Mouse (Mus musculus) heart, postnatal 0 days (tissue): ENCODE data around the gene Slc39a13. TPM values are rescaled to one million over a fixed set of nuclear protein-coding genes. Genes with fewer than 3 reads are reported as not detected.

ENCODE experiments used
- ATAC-seq: fragments of 200-750 bp; cut with Nextera tagmentation; 2 replicates; pipeline ENCODE4 v1.8.0; 2017; ENCODE audit warnings: low read depth, moderate number of reproducible peaks, moderate library complexity; ENCODE audit not compliant: insufficient read depth
- DNase-seq: peaks from one replicate; pipeline ENCODE4 v3.0.0-alpha.2; 2016; ENCODE audit warnings: low spot score
- H3K27ac ChIP-seq: fragments of 300-500 bp; sonication (generic); 2 replicates; pipeline ENCODE4 v1.5.1; 2014; ENCODE audit warnings: low read depth, mild to moderate bottlenecking
- H3K27me3 ChIP-seq: fragments of 300-500 bp; sonication (generic); 2 replicates; pipeline ENCODE4 v1.6.1; 2014; ENCODE audit warnings: low read length, mixed read lengths; ENCODE audit not compliant: control insufficient read depth, insufficient read depth
- H3K36me3 ChIP-seq: fragments of 300-500 bp; sonication (generic); replicated peaks from 2 replicates; pipeline ENCODE4 v1.6.1; 2014; ENCODE audit warnings: low read length, mixed read lengths; ENCODE audit not compliant: control insufficient read depth, insufficient read depth
- H3K4me1 ChIP-seq: fragments of 300-500 bp; sonication (generic); 2 replicates; pipeline ENCODE4 v1.6.1; 2014; ENCODE audit warnings: antibody characterized with exemption; ENCODE audit not compliant: control insufficient read depth, insufficient read depth
- H3K4me2 ChIP-seq: fragments of 300-500 bp; sonication (generic); 2 replicates; pipeline ENCODE4 v1.6.1; 2014; ENCODE audit warnings: low read depth, mild to moderate bottlenecking, low read length, moderate library complexity
- H3K4me3 ChIP-seq: fragments of 300-500 bp; sonication (generic); 2 replicates; pipeline ENCODE4 v1.5.1; 2014; ENCODE audit warnings: low read depth, low read length
- H3K9ac ChIP-seq: fragments of 300-500 bp; sonication (generic); replicated peaks from 2 replicates; pipeline ENCODE4 v1.6.1; 2014; ENCODE audit warnings: low read depth, low read length, mixed read lengths
- H3K9me3 ChIP-seq: fragments of 300-500 bp; sonication (generic); replicated peaks from 2 replicates; pipeline ENCODE4 v1.6.1; 2016; ENCODE audit warnings: low read length; ENCODE audit not compliant: control insufficient read depth
- CTCF ChIP-seq: IDR thresholded peaks from 2 replicates; pipeline ENCODE4 v1.5.1; 2016; ENCODE audit warnings: antibody characterized with exemption, control low read depth, low read depth
- EP300 ChIP-seq: IDR thresholded peaks from 2 replicates; pipeline ENCODE4 v1.6.1; 2016; ENCODE audit warnings: antibody characterized with exemption, low read depth
- WGBS: fragments of 180-500 bp; shearing (Covaris S2); extraction: QIAGEN DNeasy Blood & Tissue Kit; methylation state at CpG from one replicate; pipeline ENCODE4 v1.1.7; 2014; 5-methylcytosine and 5-hydroxymethylcytosine counted together
- polyA plus RNA-seq: library from polyadenylated mRNA; unstranded; fragments of >200 nt; fragmentation: Nextera tagmentation; extraction: Ambion mirVana; gene quantifications from 2 replicates; pipeline ENCODE4 v1.2.1, GENCODE M21; 2015
- total RNA-seq: library from RNA; depleted of rRNA; stranded (reverse); fragments of >200 nt; gene quantifications from 2 replicates; pipeline ENCODE4 v1.2.3, GENCODE M21; 2014; ENCODE audit warnings: low replicate concordance

Gene Slc39a13
- total and polyA plus RNA-seq, 2 experiments from 2014 or later, result 37.9 to 105 TPM

DNA sequence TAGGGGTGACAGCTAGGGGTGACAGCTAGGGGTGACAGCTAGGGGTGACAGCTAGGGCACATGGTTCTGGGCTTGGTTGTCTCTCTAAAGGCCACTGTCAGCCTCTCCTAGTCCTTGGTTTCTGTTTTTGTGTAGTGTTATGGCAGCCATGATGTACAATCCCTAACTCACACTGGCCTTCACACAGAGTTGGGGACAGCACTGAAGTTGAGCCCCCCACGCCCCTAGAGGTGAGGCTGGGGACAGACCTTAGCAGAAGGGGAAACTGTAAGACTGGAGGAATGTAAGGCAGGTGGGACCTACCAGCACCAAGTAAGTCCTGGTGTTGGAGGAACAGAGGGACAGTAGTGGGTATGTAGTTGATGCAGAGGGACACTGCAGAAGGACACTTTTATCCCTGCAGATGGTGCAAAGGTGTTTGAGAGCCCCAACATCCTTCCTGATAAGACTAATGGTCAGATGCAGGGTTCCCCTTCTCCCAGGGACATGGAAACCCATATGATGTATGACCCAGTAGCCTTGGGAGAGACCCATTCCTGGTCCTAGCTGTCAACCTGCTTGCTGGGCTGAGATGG is 13.2 kb upstream of the Slc39a13 start:
- Histone ChIP-seq H3K4me3 (no peak overlapping the region), H3K9me3 (no peaks in the 10 kb centered on the region), H3K9ac (no peak overlapping the region), H3K27ac (no peak overlapping the region), H3K36me3 (no peaks in the 10 kb centered on the region), H3K27me3 (no peaks in the 10 kb centered on the region), H3K4me1 (no peaks in the 10 kb centered on the region), H3K4me2 (no peak overlapping the region)
- TF ChIP-seq EP300 (no peak), CTCF (no peak)
- 50% methylated on average over 1 of the region's 1 CpGs for WGBS
- no peak for DNase-seq
- no peak for ATAC-seq

DNA sequence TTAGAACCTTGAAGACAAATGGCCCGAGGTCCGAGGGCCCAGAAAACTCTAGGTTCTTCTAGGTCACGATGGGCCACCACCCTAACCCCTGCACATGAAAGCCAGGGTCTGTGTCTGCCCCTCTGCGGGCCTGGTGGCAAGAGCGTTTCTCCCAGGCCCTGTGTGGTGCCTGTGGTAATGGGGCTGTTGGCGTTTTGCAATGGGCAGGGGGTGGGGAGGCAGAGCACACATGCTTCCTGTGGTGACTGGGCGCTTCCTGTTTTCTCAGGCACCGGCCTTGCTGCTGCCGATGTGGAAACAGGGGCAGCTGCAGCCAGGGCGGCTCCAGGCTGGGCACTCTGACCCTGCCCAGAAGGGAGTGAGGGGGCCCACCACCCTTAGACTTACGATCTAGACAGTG is 12.6 kb upstream of the Slc39a13 start:
- DNase-seq (no peak), ATAC-seq (peak; percentile 19; the same call in 1 of the 2 replicates)
- no peak overlapping the region for H3K27ac ChIP-seq
- H3K4me2 ChIP-seq, result peak overlapping the region; percentile 11; the same call in 1 of the 2 replicates
- no peak for TF ChIP-seq EP300
- TF ChIP-seq CTCF, result no peak
- no peak overlapping the region for H3K9ac ChIP-seq
- H3K36me3 ChIP-seq, result no peaks in the 10 kb centered on the region
- no peaks in the 10 kb centered on the region for H3K9me3 ChIP-seq
- no peaks in the 10 kb centered on the region for H3K4me1 ChIP-seq
- WGBS, result 59% methylated on average over 11 of the region's 11 CpGs
- H3K27me3 ChIP-seq, result no peaks in the 10 kb centered on the region
- no peak overlapping the region for H3K4me3 ChIP-seq

DNA sequence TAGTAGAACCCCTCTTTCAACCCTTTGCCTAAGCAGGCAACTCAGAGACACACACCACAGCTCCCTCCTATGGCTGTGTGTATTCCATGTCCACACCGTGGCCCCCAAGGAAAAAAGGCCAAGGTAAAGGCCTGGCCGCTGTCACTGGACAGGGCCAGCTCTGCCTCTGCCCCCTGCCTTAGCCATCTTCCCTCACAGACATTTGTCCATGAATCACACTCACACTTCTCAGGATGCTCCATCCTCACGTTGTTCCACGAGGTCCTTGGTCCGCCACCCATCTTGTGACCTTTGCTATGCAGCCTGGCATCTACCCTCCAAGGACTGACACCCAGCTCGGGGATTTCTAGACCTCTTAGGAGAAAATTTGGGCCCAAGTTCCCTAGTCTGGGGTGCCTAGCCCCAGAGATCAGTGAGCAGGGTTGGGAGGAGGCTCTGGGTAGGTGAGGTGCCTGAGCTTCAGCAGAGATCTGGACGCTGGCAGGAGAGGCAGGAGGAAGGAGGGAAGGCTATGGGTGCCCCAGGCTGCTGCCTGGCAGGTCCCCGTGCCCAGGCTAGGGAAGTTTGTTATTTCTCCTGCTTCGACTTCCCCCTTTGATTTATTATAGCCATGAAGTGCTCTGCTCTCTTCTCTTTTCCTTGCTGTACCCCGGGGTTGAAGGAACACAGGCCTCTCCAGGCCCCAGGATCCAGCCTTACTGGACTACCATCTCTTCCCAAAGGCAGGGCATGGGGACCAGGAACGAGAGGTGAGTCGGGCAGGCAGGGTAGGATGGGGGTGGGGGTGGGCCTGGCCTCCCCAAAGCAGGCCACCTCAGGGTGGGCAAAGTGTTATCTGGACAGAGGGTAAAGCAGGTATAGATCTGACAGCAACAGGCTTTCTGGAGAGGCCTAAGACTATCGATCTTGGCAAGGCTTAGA is 11.8 kb upstream of the Slc39a13 start, which contains the start of gene Spi1:
Gene Spi1 (plus strand): TSS at position 616 of the 921 bp plus-strand sequence.
- no peak within 1 kb of the TSS for H3K27ac ChIP-seq
- no peak for TF ChIP-seq EP300
- TF ChIP-seq CTCF, result no peak
- DNase-seq (no peak), ATAC-seq (no peak)
- WGBS, result 73% methylated on average over 13 of the region's 13 CpGs
- no peaks in the 10 kb centered on the region for H3K9me3 ChIP-seq
- no peak within 1 kb of the TSS for H3K4me3 ChIP-seq
- no peaks in the 10 kb centered on the region for H3K4me1 ChIP-seq
- H3K4me2 ChIP-seq, result peak within 1 kb of the TSS; percentile 11; the same call in 1 of the 2 replicates
- no peaks in the 10 kb centered on the region for H3K36me3 ChIP-seq
- no peaks in the 10 kb centered on the region for H3K27me3 ChIP-seq
- H3K9ac ChIP-seq, result no peak within 1 kb of the TSS; the same call in 1 of the 2 replicates

DNA sequence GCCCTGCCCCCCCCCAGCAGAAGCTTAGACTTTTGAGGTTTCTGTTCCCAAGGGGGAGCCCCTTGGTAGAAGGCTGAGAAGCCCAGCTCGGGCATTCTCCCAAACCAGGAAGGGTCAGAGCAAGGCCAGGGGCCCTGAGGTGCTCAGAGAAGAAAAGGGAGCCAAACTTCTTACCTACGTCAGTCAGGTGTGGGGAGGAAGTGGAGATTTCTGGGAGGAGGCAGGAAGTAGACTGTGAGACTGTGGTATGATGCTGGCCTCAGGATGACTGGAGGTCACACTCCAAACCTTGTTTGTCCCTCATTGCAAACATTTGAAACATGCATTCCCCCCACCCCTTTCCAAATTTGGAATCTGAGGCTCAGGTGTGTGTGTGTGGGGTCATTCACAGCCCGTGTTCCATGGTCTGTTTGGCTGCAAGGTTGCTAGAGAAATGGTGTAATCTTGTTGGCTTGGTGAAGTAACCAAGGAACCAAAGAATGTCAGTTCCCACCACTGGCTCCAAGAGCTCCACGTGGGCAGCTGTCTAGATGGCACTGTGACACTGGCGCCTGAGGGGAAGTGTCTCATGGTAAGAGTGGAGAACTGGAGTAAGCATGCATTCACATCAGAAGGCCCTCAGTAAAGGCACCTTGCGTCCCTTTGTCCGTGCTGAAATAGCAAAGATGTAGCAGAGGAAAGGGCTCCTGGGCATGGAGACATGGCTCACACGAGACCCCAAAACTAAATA is 10.7 kb upstream of the Slc39a13 start:
- Histone ChIP-seq H3K4me1 (no peaks in the 10 kb centered on the region), H3K9me3 (no peaks in the 10 kb centered on the region), H3K4me3 (no peak overlapping the region), H3K27ac (no peak overlapping the region), H3K4me2 (no peak overlapping the region), H3K36me3 (no peaks in the 10 kb centered on the region), H3K9ac (no peak overlapping the region), H3K27me3 (no peaks in the 10 kb centered on the region)
- DNase-seq (no peak), ATAC-seq (no peak)
- no peak for TF ChIP-seq CTCF
- TF ChIP-seq EP300, result no peak
- 70% methylated on average over 8 of the region's 8 CpGs for WGBS

DNA sequence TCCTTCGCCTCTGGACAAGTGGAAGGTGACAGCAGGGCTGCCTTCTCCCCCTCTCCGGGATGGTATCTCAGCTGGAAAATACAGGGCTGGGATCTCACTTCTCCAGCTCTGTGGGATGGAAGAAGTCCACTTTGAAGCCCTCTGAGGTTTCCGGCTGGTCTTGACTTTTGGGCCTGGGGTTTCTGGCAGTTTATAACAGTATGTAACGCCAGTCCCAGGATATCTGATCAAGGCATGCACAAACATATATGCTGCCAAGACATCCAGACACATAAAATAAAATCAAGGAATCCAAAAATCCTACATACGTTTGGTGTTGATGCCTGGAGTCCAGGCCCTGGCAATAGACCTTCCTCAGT is 8.8 kb upstream of the Slc39a13 start:
- no peaks in the 10 kb centered on the region for H3K36me3 ChIP-seq
- peak overlapping the region; percentile 69 for H3K9ac ChIP-seq
- no peak for DNase-seq
- no peaks in the 10 kb centered on the region for H3K9me3 ChIP-seq
- TF ChIP-seq EP300, result no peak
- no peak for TF ChIP-seq CTCF
- peak overlapping the region; percentile 60 for H3K4me3 ChIP-seq
- no peaks in the 10 kb centered on the region for H3K4me1 ChIP-seq
- peak overlapping the region; percentile 97 for H3K4me2 ChIP-seq
- 28% methylated on average over 5 of the region's 5 CpGs for WGBS
- H3K27me3 ChIP-seq, result no peaks in the 10 kb centered on the region
- ATAC-seq, result no peak
- no peak overlapping the region for H3K27ac ChIP-seq
